Mouse (Mus musculus): ENCODE measurements at regions not wholly inside any gene's neighbourhood (a gene's known extent, or its start where the extent isn't known, plus 50 kb on each side); places are given as distances from the start of the nearest gene placed in this dataset.

- no peak for DNase-seq (ENCODE audit: low spot score)
These were observed 234.1 kb upstream of the Rgma start for GRCm38 (mm10) chr7:73141167-73141566.

GRCm38 (mm10) chr7:73143902-73144301 is 231.4 kb upstream of the Rgma start:
- no peak for DNase-seq (ENCODE audit: low spot score)

GRCm38 (mm10) chr7:73144846-73145245 is 230.5 kb upstream of the Rgma start:
- DNase-seq (ENCODE audit: low spot score) = no peak

GRCm38 (mm10) chr7:73147251-73147650 is 228.1 kb upstream of the Rgma start:
- no peak for DNase-seq (ENCODE audit: low spot score)

GRCm38 (mm10) chr7:73150436-73150835 is 224.9 kb upstream of the Rgma start:
- DNase-seq (ENCODE audit: low spot score) = no peak

GRCm38 (mm10) chr7:73151586-73152467 is 223.5 kb upstream of the Rgma start:
- DNase-seq (ENCODE audit: low spot score) = no peak

- DNase-seq (ENCODE audit: low spot score) = no peak
These were observed 221.6 kb upstream of the Rgma start for GRCm38 (mm10) chr7:73153668-73154067.

GRCm38 (mm10) chr7:73158833-73159232 is 216.5 kb upstream of the Rgma start:
- no peak for DNase-seq (ENCODE audit: low spot score)

- no peak for DNase-seq (ENCODE audit: low spot score)
These were observed 214.3 kb upstream of the Rgma start for GRCm38 (mm10) chr7:73160968-73161367.

GRCm38 (mm10) chr7:73163687-73164086 is 211.6 kb upstream of the Rgma start:
- no peak for DNase-seq (ENCODE audit: low spot score)

- DNase-seq (ENCODE audit: low spot score) = no peak
These were observed 209.8 kb upstream of the Rgma start for GRCm38 (mm10) chr7:73165521-73165920.

GRCm38 (mm10) chr7:73169416-73169815 is 205.9 kb upstream of the Rgma start:
- no peak for DNase-seq (ENCODE audit: low spot score)

- DNase-seq (ENCODE audit: low spot score) = no peak
These were observed 202.7 kb upstream of the Rgma start for GRCm38 (mm10) chr7:73172615-73173014.

GRCm38 (mm10) chr7:73183761-73184160 is 191.5 kb upstream of the Rgma start:
- no peak for DNase-seq (ENCODE audit: low spot score)

GRCm38 (mm10) chr7:73184208-73185070 is 190.9 kb upstream of the Rgma start:
- no peak for DNase-seq (ENCODE audit: low spot score)

- no peak for DNase-seq (ENCODE audit: low spot score)
These were observed 190.2 kb upstream of the Rgma start for GRCm38 (mm10) chr7:73185071-73185531.

GRCm38 (mm10) chr7:73185591-73185990 is 189.7 kb upstream of the Rgma start:
- DNase-seq (ENCODE audit: low spot score) = no peak

- DNase-seq (ENCODE audit: low spot score) = no peak
These were observed 188.8 kb upstream of the Rgma start for GRCm38 (mm10) chr7:73186501-73186900.

GRCm38 (mm10) chr7:73191388-73192278 is 183.7 kb upstream of the Rgma start:
- DNase-seq (ENCODE audit: low spot score) = no peak

- no peak for DNase-seq (ENCODE audit: low spot score)
These were observed 182.5 kb upstream of the Rgma start for GRCm38 (mm10) chr7:73192839-73193238.

- no peak for DNase-seq (ENCODE audit: low spot score)
These were observed 180.0 kb upstream of the Rgma start for GRCm38 (mm10) chr7:73195306-73195705.
